Mouse (Mus musculus) cerebellum, adult 18-20 months (tissue): Measurements from ENCODE around the gene Dach2.
"Not testable (repeated sequence)": the region's sequence is repeated elsewhere in the genome, so short reads cannot be mapped to it uniquely, and the experiment has no call there.

Experiments used
- DNase-seq, 2 experiments: peaks; one replicate each; pipeline ENCODE4 v3.0.0; 2021

Dach2 gene

DNA sequence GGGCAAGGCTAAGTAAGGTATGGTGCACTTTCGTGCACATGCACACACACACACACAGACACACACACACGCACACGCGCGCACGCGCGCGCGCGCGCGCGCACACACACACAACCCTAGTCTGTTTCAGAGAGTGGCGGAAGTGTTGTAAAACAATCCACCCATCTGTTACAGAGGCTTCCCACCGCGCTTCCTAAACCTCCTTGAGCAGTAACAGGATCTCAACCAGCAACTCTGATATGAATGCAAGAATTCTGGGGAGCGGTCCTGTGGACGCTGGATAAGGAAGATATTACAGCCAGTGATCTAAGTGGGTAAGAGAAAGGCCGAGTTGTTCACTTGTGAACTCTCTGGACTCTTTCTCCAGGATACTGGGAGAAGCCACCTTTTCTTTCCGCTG lies at the start of gene Dach2:
Gene Dach2 (plus strand): TSS at position 107 of the 400 bp plus-strand sequence.
- no peak for DNase-seq

DNA sequence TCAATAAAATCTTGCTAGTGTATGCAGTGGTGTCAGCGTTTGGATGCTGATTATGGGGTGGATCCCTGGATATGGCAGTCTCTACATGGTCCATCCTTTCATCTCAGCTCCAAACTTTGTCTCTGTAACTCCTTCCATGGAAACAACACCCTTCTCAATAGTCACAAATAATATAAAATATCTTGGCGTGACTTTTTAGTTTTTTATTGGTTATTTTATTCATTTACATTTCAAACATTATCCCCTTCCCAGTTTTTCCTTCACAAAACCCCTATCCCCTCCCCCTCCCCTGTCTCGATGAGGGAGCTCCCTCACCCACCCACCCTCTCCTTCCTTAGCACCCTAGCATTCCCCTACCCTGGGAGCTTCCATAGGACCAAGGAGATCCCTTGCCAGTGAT lies 44.9 kb upstream of the Dach2 start:
- not testable (repeated sequence) for DNase-seq

DNA sequence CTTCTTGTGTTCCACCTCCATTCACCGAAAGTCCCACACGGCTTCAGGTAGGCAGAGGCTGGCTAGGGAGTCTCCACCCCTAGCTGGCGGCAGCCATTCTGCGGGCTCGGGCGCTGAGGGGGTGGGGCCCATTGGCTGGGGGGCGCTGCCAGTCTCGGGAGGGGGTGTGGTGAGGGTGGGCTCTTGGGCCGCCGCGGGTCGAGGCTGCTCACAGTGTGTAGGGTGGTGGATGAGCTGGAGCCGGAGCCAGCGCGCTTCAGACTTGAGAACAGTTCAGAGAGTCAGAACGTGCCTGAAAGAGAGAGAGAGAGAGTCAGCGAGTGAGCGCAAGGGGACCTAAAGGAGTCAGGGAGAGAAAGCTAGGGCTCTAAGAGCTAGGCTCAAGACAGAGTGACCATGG lies 721 bp downstream of the Dach2 start:
- peak in 1 of 2 experiments; percentile 1 for DNase-seq

DNA sequence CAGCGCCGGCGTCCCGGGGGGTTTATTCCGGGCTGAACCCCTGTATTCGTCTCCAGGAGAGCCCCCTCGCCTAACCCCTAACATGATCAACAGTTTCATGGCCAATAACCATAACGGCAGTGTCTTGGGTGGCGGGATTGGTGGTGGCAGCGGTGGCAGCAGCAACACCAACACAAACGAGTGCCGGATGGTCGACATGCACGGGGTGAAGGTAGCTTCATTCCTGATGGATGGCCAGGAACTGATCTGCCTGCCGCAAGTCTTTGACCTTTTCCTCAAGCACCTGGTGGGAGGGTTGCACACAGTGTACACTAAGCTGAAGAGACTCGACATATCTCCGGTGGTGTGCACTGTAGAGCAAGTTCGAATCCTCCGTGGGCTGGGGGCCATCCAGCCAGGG lies 1.2 kb downstream of the Dach2 start:
- no peak for DNase-seq

DNA sequence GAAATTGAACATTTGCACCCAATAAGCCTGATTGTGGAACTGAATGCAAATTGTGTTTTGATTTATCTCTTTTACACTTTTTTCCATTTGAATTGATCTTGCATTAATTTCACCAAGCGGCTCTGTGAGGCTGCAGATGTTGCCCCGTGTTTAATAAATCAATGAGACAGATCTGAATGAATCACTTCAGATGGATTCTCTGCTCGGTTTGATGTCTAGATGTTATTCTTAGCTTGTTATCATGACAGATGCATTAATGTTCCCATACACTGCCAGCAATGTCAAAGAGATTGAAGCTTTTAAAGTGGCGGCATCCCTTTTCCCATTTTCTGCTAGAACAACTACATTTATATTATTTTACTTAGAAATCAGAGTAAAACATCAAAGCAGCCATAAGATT lies 7.0 kb downstream of the Dach2 start:
- DNase-seq = no peak

DNA sequence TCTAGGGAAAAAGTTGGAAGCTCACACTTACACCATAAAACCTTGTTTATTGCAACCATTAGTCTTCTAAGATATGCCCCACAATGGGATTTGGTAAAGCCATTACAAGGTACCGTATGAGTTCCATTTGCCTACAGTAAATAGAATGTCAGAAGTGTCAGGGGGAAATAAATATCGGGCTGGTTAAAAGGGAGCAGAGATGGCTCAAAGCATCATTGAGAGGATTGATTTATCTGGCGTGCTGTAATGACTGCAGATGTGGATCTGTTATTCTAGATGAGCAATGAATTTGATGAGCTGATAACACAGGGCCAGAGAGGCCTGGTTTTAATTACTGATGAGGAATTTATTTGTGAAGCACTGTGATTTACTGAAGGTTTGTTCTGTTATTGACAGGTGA lies 40.8 kb downstream of the Dach2 start:
- no peak for DNase-seq

DNA sequence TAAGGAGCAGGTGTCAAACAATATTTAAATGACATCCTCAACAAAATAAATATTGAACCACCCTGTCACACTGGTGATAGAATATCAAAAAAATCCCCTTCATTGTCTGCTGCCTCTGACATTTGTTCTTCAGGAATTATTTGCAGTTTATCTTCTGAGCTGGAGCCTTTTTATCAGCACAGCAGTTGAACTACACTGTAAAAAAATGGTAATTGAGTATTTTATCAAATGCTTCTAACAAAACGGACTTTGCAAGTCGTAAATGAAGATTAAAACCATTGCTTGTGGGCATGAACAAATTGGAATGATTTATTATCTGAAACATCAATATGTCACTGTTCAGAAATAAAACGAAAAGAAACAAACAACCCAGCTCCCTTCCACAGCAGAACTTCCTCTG lies 97.1 kb downstream of the Dach2 start:
- no peak for DNase-seq

DNA sequence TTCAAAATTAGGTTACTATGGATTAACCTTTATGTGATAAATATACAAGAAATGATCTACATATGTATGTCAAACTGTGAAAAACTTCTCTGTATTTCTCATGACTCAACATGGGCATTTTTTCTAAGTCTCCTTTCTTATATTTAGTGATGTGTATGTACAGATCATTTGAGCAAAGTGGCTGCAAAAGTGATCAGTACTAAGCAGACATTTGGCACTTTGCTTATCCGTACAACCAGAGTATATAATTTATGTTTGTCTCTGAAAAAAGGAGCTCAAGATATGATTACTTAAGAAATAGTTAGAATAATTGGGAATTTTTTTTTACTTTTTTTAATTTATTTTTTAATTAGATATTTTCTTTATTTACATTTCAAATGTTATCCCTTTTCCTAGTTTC lies 111.4 kb downstream of the Dach2 start:
- DNase-seq = no peak

DNA sequence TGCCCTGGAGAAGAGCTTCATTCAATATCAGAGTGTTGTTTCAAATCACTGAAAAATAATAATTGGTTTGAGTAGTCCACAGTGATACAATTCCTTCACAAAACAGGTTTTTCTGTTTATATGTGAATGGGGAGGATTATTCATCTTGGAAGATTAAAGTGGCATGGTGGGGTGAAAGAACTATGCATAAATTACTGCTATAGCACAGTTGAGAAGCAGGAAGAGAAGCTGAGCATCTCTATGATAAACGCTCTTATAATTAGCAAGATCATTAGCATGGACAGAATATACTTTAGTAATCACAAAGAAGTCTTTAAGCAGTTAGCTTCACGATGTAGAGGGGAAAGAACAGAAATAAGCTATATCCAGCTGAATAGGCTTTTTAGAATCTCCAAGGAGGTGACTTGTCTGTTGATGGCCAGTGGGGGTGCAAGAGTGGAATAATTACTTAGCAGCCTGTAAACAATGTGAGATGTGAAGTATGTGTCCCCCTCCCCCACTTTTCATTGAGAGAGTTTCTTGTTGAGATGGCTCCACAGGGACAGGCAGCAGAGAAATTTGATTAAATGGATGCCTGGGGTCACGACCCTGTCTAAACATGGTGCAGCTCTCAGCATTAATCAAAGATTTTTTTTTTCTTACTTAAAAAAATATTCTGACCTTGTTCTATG lies 124.3 kb downstream of the Dach2 start:
- DNase-seq = no peak

DNA sequence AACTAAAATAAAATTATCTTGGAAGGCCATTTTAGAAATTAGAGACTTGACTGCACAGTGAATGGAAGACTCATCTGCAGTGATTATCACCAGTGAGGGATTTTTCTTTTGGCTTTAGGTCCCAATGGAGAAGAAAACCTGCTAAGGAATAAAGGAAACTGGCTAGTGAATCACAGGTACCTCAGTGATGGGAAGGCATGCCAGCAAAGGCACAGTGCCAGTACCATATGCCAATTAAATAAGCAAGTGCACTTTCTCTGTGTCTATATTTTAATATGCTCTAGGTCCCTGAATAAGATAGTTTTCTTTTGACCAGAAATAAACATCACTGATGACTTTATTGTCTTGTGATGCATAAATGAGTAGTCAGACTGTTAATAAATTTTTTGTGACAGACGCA lies 184.8 kb downstream of the Dach2 start:
- no peak for DNase-seq

DNA sequence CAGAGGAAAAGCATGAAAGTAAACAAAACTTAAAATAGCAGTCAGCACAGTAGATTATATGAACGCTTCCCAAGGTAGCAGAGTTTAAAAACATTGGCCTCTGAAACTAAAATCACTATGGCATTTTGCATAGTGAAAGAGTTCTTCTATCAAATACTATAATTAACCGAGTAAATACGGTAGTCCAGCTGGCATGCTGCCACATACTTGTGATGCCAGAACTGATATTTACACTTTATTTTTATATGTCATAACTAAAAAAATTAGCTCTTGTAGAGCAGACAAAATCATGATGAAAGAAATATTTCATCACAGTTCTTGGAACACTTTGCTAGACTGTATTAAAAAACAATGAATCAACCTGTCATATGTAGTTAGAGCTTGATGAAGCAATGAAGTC lies 247.8 kb downstream of the Dach2 start:
- no peak for DNase-seq

DNA sequence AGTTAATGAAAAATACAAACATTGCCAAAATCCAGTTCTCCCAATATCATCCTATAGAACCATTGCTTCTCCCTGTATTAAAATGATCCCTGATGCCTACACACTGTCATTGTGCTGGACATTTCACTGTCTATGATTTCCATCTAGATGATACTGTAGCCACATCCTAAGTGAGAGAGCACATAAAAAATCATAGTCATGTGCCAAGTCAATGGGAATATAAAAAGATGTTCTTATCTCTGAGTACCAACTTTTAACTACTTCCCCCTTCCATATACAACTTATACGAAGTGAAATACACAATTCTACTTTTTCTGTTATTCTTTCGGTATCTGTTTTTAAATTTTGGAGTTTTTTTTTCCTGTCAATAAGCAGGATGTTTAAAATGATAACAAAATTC lies 266.6 kb downstream of the Dach2 start:
- DNase-seq = no peak

DNA sequence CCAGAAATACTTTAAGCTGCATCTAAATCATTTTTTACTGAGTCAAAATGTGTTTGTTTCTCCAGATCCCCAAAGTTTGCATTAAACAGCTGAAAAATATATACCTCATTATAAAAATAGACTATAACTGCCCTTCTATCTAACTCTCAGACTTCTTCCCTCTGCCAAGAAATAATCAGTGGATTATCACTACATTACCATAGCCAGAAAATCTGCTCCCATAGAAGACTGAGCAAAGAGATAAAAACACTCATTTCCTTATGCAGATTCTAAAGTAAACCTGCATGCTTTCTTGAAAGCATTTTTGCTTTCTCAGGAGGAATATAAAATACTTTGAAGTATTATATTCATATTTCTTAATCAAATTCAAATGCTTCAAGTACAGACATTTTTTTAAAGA lies 368.8 kb downstream of the Dach2 start:
- no peak for DNase-seq

DNA sequence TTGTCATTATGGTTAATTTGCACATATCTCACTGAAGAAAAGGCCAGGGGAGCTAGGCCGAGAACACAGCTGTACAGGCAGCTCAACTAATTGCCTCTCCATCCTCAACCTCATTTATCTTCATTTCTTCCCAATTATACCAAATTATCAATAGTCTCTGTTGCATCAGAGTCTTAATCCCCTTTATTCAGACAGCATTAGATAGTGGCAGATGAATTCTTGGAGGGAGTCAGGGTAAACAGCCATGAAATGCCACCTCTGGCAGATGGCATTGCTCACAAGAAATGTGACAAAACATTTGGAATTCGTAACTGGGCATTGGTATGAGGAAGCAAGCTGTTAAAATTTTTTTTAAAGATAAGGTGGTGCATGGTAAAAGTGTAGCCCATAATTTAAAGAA lies 389.9 kb downstream of the Dach2 start:
- DNase-seq = no peak

DNA sequence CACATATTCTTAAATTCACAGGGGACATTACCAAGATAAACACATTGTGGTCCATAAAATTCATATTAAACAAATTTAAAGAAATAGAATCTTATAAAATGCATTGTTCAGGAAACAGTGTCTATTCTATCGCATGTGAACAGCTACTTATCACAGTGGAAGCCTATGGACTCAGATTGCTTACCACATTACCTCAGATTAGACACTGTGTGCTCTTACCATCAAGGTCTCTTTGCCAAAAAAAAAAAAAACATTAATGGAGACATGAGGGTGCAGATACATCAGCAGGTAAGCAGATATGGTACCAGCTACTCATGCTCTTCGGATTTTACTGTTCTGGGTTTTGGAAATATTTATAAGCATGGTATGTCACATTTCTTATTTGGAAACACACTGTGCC lies 415.1 kb downstream of the Dach2 start:
- DNase-seq = no peak

DNA sequence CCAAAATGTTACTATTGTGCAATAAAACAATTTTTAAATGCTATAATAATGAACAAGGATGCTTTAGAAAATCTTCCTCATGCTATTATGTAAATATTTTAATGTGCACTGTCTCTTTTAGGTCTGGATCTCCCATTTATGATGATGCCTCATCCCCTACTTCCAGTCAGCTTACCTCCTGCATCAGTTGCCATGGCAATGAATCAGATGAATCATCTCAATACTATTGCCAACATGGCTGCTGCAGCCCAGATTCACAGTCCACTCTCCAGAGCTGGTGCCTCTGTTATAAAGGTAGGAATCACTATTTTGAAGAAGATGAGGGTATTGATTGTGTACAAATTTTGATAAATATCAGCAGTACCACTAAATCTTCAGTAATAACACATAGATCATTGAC lies 426.8 kb downstream of the Dach2 start:
- DNase-seq = no peak

DNA sequence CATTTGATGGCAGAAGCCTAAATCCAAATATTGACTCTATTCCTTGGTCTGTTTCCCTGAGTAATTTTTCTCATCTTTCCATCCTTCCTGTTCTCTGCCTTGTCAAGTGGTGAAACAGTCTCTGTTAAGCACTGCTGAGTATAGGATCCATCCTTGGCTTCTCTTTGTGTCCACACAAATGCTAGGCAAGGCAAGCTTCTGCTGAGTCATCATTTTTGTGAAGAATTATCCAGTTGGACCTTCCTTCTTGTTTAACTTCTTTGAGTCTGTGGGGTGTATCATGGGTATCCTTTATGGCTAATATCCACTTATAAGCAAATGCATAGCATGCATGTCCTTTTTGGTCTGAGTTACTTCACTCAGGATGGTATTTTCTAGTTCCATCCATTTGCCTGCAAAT lies 449.8 kb downstream of the Dach2 start:
- no peak for DNase-seq

DNA sequence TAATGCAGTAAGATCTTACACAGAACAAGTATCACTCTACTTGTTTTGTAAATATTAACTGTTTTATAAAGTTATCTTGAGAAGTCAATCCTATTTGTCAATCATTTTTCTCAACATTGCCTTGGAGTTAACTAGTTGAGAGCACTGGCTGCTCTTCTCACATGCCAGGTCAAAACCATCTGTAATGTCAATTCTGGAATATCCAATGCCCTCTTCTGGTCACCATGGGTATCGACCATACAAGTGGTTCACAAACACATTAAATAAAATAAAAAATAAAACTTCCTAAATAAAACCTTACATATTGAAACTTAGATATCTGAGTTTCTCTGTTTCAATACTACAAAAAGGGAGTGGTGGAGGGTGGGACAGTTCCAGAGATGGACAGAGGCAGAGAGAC lies 495.0 kb downstream of the Dach2 start:
- DNase-seq = peak in 1 of 2 experiments; percentile 1

DNA sequence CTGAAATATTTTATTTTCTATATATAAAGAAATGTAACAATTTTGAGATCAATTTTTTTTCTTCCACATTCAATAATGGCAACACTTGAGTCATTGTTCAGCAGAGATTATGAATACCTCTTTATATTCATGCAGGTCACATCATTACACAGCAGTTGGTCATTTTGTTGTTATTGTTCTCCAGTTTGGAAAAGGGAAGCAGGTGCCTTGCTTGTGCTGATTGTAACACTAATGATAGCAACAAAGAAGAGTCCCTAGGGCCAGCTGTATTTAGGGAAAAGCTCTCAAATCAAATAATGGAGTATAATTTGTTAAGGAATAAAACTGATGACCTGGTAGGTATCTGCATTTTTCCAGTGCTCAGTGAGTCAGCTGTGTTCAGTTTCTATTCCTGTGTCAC lies 513.1 kb downstream of the Dach2 start:
- no peak for DNase-seq

DNA sequence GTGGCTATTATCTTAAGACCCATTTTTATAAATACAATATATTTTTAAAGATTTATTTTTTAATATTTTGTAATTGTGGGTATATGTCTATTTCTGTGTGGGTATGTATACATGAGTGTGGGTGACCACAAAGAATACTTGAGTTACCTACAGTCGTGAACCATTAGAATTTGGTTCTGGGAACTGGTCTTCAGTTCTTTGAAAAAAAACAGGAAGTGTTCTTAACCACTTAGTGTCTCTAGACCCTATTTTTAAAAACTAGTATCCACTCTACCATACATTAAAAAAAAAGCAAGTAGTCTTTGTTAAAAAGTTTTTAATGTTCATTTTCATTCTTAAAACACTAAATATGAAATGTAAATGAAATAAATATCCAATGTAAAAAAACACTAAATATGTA lies 529.5 kb downstream of the Dach2 start:
- DNase-seq = no peak

DNA sequence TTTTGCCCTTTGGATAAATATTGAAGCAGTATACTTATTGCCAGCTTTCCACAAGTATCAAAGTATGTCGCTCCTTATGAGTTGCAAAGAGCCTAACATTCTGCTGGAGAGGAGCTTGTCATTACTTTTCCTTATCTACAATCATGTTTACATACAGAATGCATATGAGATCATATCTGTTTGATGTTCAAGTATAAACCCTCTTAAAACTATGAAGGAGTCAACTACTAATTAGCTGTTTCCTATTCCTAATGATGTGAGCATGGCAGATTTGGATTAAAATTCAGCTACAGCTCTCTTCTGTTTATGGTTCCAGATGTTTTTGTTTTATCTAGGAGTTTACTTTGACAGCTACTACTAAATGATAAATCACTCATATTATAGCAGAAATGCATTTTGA lies 535.8 kb downstream of the Dach2 start:
- no peak for DNase-seq

DNA sequence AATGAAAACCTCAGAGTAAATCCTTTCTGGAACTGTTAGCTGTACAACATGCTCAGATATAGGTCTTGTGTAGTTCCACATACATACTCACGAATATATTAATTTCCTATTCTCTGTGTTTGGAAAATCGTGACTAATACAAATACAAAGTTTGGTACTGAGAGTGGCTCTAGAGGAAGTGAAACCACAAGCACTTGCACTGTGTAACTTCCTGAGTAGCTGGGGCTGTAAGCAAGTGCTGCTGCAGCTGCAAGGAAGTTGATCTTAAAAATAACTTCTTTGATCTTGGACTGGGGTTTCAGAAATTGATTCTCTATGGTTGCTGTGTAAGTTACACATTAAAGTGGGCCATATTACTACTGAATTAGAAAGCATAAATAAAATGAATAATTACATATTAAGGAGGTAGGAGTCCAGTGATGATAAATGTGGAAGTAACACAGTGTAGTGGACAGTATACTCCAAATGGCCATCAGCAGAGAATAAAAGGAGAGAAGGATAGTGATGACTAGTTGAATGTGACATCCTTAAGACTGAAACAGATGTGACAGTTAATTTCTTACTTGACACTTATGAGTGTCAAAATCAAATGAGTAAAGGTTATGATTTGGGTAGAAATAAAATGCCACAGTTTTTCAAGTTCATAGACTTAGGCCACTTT lies 570.7 kb downstream of the Dach2 start:
- no peak for DNase-seq
